Mouse (Mus musculus): ENCODE data around the gene Cog6.

DNA sequence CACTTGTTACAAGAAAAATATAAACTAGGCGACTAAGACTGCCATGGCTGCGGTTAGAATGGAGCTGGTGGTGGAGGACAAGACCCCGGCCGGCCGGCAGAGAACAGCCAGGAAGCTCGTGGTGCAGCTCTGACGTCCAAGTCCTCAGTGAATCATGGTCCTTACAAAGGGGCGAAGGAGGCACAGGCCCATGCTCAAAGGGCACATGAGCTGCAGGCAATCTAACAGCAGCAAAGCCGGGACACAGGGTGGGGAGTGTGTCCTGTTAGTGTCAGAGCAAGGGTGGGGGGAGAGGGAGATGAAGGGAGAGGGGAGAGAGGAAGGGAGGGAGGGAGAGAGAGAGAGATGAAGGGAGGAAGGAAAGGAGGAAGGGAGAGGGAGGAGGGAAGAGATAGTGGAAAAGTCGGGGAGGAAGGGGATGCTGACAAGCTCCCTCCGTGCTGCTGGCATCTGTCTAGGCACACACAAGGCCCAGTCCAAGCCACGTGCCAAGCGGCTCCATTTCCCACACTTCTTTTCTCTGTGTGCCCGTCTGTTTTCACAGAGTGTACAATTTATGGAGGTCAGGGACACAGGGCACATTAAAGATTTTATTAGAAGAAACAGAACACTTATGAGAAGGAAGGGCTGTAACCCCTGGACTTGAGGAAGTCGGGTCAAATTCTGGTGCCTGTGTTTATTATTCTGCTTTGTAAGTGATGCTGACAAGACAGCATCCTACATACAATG is 17.9 kb downstream of the Cog6 start:
- TF ChIP-seq CTCF (IDR thresholded peaks at IDR 0.05) (no peak), EP300 (IDR thresholded peaks at IDR 0.05; ENCODE audit: insufficient read depth, low read depth, low read length) (no peak), POLR2A (IDR thresholded peaks at IDR 0.05; ENCODE audit: insufficient read depth, low read depth, low read length) (no peak)

Data from heart, adult 2 months (tissue).